Mouse (Mus musculus): ENCODE data around the gene Zfp282. TPM values are rescaled to one million over a fixed set of nuclear protein-coding genes. Genes with fewer than 3 reads are reported as not detected.
"Not testable (repeated sequence)": the region's sequence is repeated elsewhere in the genome, so short reads cannot be mapped to it uniquely, and the experiment has no call there.

The Zfp282 gene
- 10 to 100 TPM; 15.3 to 17.1 TPM for total RNA-seq (2021)

DNA sequence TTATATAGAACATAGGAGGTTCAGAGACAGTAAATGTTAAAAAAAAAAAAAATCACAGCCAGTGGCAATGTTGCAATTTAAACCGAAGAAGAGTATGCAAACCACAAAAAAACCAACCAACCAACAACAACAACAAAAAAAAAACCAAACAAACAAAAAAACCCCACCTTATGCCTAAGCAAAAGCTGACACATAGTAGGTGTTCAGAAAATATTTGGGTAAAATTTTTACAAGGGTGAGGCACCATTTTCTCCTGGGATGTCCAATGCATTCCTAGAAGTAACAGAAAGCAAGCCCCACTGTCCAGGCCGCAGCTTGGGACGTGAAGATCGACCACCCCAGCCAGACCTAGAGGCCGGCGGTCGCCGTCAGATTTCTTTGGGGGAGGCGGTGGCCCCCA, at the start of gene Zfp282:
Gene Zfp282 (plus strand): TSS at position 147 of the 400 bp plus-strand sequence.
- no peak for DNase-seq (ENCODE audit: extremely low spot score in 1 of 2, low spot score in 1 of 2)

DNA sequence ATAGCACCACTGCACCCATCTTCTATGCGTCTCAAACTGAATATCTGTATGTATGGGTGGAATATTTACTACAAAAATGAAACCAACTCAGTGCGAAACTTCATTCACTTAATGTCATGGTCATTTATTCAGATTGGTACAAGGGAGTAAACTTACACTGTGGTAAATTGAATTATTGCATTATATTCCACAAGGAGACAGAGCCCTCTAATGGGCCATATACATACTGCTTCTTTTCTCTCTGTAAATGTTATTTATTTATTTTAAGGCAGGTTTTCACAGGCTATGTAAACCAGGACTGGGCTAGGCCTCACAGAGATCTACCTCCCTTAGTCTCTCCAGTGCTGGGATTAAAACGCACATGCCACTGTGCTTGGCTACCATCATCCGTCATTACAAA, 49.5 kb upstream of the Zfp282 start:
- no peak for DNase-seq (ENCODE audit: extremely low spot score in 1 of 2, low spot score in 1 of 2)

DNA sequence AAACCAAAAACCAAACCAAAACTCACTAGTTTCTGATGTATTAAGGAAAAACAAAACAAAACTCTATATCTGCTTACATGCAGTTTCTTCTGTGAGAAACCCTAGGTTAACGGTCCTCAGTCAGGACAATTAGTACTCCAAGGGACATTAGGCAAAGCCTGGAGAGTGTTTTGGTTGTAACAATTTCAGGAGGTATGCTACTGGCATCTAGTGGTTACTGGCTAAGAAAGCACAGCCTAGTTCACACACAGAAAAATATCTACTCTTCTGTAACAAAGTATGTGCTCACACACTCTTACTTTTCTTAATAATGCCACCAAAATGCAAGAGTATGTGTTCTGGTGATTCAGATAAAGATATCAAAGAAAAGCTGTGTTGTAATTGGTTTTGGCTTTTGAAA, 48.1 kb upstream of the Zfp282 start:
- DNase-seq (ENCODE audit: extremely low spot score in 1 of 2, low spot score in 1 of 2), result no peak

DNA sequence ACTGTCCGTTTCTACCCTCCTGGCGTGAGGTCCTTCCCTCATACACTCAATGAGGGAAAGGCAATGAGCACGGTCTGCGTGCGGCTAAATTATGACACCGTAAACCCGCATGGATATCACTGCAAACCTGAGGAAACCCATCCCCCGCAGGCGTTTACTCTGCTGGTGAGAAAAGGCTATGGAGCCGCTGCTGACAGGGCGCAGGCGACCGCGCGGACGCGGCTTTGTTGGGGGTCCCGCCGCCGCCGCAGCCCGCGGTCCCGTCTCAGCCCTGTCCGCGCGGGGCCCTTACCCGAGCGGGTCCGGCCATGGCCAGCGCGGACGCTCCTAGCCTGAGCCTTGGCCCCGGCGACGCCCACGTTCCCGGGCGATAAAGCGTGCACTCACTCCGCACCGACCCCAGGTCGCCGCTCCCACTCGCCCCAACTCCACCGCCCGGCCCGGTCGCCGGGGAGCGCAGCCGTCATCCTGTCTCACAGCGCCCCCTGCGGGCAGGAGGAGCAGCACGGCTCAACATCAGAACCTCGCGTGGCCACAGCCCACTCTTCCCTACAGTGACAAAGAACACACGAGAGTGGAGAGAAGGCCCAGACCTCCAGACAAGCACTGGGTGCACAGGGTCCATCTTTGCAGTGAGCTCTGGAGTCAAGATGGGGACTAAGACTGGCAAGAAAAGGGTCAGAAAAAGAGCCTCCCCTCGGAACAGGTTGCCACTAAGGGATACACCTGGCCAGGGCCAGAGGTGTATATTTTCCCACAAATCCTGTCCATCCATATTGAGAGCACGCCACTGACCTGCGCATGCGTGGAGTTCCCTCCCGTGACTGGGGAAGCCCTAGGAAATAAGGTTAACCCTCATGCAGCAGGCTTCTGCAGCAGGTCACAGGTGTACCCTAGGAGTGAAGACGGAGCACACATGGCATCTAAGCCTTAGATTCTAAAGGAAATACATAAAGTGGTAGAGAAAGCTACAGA, 46.6 kb upstream of the Zfp282 start, which contains the start of gene Zfp786:
Gene Zfp786 (minus strand): TSS at position 764 of the 975 bp plus-strand sequence.
- peak; percentile 92 to 96 for DNase-seq (ENCODE audit: extremely low spot score in 1 of 2, low spot score in 1 of 2)

DNA sequence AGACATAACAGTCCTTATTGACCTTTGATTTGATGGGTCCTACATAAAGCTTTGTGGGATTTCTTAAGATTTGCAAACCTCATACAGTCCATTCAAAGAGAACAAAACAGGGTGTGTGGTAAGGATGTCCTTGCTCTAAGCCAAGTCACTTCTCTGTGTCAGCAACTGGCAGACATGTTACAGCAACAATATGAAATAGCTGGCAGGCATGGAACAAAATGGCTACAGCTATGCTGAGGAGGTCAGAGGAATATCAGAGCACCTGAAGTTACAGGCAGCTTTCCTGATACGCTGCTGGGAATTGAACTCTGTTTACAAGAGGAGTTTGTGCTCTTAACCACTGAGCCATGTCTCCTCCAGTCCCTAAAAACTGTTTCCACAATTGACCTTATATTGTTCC, 44.8 kb upstream of the Zfp282 start:
- DNase-seq (ENCODE audit: extremely low spot score in 1 of 2, low spot score in 1 of 2), result no peak

DNA sequence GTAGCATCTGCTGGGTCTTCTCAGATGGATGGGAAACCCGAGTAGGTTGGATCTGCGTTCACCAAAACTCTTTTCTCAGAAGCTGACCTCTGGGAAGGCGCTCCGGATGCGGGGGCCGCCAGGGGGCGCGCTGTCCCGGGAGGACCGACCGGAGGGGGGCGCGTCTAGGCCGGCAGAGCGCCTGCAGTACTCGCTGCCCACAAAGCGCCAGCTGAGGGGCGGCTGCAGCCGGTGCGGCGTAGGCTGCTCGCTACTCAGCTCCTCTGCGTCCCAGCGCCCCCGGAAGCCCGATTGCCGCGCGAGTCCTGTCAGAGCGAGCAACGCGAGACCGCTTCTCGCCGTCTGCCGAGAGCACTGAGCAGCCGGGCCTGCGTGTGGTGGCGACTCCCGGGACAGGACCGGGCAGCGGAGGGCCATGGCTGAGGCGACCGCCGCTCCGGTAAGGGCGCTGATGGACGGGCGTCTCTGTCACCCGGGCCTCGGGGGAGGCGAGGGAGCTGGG, 41.5 kb upstream of the Zfp282 start, which contains the start of gene Zfp398:
Gene Zfp398 (plus strand): TSS at position 180 of the 502 bp plus-strand sequence.
- DNase-seq (ENCODE audit: extremely low spot score in 1 of 2, low spot score in 1 of 2), result peak; percentile 93 to 96

DNA sequence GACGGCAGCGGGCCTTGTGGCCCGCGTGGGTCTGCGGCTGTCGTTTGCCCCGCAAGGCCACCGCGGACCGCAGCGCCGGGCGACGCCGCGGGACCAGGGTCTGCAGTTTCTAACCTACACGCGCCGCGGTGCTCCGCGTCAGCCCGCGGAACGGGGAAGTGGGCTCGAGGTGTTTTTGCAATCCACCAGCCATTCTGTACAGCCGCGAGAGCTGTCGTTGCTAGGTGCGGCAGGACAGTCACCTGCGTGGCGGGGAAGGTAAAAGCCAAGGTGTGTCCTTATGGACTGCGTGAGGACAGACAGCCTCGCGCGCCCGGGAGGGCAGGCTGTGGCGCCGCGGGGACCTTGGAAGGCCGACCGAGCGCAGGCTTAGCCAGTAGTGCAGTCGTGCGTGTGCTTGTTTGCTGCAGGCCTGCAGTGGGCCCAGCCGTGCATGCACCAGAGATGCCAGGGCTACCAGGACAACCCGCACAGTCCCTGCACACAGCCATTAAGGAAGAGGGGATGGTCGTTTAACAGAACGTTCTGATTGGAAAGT, 41.0 kb upstream of the Zfp282 start:
- peak; percentile 29 to 52 for DNase-seq (ENCODE audit: extremely low spot score in 1 of 2, low spot score in 1 of 2)

DNA sequence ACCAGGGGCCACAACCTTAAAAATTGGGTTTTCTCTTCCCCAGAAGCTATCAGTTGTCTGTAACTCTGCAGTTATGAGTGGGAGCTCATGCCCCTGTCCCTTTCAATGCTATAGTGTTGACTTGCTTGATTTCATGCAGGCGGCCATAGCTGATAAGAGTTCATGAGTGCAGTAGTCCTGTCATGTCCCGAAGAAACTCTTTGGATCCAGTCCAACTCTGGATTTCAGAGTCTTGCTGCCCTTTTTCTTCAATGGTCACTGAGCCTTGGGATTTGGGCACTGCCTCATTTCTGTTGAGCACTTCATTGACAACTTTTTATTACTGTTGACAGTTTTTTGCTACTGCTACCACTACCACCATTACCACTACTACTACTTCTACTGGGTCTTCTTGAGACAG, 39.4 kb upstream of the Zfp282 start:
- no peak for DNase-seq (ENCODE audit: extremely low spot score in 1 of 2, low spot score in 1 of 2)

DNA sequence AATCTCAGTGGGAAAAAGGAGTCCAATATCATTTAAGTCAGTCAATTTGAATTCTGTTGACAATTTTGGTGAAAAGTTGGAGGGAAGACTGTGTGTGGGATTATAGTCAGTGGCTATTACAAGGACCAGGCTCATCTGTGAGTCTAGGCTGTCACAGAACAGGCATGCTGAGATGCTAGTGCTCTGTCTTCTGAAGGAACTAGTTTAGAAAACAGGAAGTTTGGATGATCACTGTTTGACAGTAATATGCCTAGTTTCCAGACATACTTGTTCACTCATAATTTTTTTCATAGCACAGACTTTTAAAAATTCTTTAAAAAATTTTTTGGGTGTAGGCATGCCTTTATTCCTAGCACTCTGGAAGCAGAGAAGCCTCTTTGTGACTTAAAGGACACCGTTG, 35.9 kb upstream of the Zfp282 start:
- DNase-seq (ENCODE audit: extremely low spot score in 1 of 2, low spot score in 1 of 2), result no peak

DNA sequence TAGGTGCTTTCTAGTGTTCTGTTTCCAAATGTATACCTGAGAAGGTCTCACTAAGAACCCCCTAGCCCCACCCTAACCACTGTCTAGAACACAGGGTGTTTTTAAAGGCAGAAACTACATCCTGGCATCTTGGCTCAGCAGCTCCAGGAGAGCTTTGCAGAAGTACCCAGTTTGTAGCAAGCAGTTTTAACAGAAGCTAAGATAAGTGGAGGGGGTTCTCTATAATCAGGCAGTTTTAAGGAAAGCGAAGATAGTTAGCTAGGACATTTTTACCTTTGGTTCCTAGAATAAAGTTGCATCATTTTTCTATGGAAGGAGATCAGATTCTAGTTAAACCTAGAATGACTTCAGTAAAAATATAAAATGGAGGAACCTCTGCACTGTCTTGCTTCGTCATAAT, 35.2 kb upstream of the Zfp282 start:
- no peak for DNase-seq (ENCODE audit: extremely low spot score in 1 of 2, low spot score in 1 of 2)

DNA sequence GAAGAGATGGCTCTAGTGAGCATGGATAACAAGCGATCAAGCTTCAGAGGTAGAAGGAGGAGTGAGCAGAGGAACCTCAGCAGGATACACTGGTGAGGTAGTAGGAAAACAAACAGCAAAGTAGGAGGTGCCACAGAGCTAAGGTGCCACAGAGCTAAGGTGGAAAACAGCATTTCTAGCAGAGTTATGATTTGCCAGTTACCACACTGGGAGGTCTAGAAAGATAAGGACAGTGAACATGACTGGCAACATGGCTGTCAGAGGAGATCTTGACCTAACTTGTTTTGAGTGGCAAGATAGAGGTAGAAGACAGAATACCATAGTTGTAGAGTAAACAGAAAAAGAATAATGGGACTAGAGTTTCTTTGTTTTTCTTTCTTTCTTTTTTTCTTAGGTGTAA, 34.7 kb upstream of the Zfp282 start:
- no peak for DNase-seq (ENCODE audit: extremely low spot score in 1 of 2, low spot score in 1 of 2)

DNA sequence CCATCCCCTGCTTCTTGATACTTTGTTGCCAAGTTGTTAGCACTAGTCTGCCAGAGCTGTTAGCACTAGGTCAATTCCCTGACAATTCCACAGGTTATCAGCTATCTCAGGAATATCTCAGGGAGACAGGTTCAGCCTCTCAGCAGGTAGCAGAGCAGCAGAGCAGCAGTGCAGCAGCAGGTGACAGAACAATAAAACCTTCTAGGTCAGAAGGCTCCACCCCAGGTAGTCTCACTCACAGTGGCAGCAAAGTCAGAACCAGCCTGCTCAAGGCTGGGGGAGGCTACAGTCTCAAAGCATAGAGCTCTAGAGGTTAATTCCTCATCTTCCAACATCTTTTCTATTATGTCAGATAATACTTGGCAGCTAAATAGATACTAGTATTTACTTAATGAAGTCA, 31.2 kb upstream of the Zfp282 start:
- DNase-seq (ENCODE audit: extremely low spot score in 1 of 2, low spot score in 1 of 2), result no peak

DNA sequence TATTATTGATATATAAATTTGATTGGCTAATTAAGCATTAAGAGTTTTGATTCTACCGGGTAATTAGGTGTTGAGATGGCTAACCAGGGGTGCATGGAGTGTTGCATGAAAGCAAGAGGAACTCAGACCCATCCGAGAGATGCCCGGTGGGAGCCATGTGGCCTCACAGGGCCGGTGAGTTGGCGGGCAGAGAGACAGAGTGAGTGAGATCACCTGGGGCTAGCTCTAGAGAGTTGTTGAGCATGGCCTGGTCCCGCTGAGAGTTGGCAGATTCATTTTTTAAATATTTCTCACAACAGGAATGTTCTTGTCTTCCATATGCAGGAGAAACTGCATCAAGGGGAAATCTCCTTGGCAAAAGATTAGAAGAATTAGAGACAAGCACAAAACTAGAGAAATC, 19.8 kb upstream of the Zfp282 start:
- DNase-seq (ENCODE audit: extremely low spot score in 1 of 2, low spot score in 1 of 2), result no peak

DNA sequence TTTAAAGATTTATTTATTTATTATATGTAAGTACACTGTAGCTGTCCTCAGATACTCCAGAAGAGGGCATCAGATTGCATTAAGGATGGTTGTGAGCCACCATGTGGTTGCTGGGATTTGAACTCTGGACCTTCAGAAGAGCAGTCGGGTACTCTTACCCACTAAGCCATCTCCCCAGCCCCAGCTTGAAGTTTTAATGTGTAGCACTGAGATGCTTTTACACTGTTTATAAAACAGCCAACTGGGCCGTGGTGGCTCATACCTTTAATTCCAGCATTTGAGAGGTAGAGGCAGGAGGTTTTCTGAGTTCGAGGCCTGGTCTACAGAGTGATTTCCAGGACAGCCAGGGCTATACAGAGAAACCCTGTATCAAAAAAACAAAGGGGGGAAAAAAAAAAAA, 19.3 kb upstream of the Zfp282 start:
- not testable (repeated sequence) for DNase-seq (ENCODE audit: extremely low spot score in 1 of 2, low spot score in 1 of 2)

DNA sequence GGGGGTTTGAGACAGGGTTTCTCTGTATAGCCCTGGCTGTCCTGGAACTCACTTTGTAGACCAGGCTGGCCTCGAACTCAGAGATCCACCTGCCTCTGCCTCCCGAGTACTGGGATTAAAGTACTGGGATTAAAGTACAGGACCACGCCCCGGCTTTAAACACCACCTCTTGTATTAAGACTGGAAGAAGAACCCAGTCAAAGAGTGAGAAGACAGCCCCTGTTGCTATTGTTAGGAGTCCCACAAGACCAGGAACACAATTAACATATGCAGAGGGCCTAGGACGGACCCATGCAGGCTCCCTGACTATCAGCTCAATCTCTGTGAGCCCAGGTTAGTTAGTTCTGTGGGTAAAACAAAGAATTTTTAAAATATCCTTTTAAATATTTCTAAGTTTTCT, 4.7 kb upstream of the Zfp282 start:
- DNase-seq (ENCODE audit: extremely low spot score in 1 of 2, low spot score in 1 of 2), result no peak

DNA sequence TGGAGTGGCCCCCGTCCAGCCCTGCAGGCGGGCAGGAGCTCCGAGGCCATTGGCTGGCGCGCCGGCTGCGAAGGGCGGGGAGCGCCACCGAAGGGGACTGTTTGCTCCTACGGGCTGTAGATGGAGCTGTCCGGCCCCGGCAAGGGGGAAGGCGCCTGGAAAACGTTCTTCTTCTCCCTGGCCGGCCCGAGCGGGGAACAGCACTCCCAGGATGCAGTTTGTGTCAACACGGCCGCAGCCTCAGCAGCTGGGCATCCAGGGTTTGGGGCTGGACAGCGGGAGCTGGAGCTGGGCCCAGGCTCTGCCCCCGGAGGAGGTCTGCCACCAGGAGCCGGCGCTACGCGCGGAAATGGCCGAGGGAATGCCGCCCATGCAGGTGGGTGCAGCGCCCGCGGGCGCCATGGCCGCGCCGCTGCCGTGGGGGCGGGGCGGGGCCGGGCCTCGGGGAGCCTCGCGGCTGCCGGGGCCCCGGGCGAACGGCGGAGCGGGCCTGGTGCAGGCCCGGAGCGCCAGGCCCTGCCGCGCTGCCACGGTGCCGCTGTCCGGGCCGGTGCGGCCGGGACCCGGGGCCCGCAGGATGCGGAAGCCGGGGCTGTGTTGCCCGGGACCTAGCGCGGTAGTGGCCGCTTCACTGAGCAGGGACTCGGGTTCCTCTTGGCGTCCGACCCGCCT, 593 bp downstream of the Zfp282 start:
- peak; percentile 76 to 86 for DNase-seq (ENCODE audit: extremely low spot score in 1 of 2, low spot score in 1 of 2)

DNA sequence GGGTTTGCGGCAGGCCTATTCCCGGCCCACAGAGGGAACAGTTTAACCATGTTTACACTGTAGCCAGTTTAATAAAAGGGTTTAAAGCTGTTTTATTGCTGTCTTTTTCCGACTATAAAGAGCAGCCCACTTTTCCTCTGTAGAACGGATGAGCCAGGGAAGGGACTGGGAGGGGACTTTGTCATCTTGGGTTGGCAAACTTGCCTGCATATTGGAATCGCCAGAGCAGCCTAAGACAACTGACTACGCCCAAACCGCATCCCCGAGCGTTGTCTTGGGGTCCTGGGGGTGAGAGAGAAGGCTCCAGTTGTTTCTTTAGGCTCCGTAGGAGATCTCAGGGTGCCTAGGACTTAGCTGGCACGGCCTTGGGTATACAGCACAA, 1.1 kb downstream of the Zfp282 start:
- peak in 1 of 2 experiments; percentile 15 for DNase-seq (ENCODE audit: extremely low spot score in 1 of 2, low spot score in 1 of 2)

DNA sequence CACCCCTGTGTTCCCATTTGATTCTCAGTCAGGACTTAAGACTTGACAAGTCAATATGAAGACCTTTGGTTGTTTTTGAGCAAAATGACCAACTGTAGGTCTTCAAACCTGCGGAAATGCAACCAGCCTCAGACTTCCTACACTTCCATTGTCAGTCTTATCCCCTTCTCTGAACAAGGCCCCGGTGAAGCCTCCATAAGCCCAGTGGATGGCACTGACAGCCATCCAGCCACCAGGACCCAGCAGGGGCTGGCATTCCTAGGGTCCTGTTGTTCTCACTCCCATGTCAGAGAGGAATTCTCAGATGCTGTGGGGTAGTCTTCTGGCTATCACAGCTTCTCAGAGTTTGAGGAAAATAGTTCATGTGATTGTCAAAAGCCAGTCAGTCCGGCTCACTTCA, 1.6 kb downstream of the Zfp282 start:
- no peak for DNase-seq (ENCODE audit: extremely low spot score in 1 of 2, low spot score in 1 of 2)

DNA sequence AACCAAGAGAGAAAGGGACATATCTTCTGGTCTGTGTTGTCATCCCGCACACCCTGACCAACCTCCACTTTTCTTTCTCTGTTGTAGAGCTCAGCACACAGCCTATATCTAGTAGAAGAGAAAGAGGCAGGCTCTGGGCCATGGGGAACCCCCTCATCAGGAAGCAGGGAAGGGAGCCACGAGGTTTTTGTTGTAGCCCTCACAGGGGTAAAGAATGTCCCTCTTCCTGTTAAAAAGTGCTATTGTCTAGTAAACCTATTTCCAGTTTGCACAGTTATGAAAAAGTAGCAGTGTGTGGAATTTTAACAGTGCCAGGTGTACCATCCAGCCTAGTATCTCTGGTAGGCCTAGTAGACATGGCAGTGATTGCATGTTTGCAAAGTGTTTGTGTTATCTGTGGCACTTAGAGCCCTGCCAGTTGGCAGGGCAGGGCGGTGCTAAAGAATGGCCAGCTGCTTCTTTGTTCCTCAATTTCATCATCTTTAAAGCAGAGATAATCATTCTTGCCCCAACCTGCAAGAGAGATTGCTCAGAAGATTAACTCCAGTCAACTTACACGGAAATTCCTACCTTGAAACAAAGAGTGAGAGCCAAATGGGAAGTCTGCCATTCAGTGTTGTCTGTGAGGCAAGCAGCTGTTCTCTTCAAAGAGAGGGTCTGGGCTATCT, 2.2 kb downstream of the Zfp282 start:
- no peak for DNase-seq (ENCODE audit: extremely low spot score in 1 of 2, low spot score in 1 of 2)

DNA sequence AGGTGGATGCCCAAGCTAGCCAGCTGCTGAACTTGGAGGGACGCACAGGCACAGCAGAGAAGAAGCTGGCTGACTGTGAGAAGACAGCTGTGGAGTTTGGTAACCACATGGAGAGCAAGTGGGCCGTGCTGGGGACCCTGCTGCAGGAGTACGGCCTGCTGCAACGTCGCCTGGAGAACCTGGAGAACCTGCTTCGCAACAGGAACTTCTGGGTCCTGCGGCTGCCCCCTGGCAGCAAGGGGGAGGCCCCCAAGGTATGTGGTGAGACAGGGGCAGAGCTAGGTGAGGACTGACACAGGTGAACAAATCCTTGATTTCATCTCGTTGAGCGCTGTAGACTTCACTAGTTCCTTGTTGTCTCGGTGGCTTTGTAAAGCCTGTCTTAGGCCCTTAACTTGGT, 3.2 kb downstream of the Zfp282 start:
- no peak for DNase-seq (ENCODE audit: extremely low spot score in 1 of 2, low spot score in 1 of 2)
